Mouse (Mus musculus) heart, embryonic 13.5 days (tissue): ENCODE data around the gene 3425401B19Rik. TPM values are rescaled to one million over a fixed set of nuclear protein-coding genes. Genes with fewer than 3 reads are reported as not detected.

Experiments
- ATAC-seq: fragments of 200-750 bp; cut with Nextera tagmentation; 2 replicates; pipeline ENCODE4 v1.8.0; 2017; ENCODE audit warnings: moderate TSS enrichment; ENCODE audit not compliant: insufficient number of reproducible peaks, low FRiP score, low TSS enrichment; ENCODE audit errors: extremely low read depth
- H3K27ac ChIP-seq: fragments of 300-500 bp; sonication (generic); replicated peaks from 2 replicates; pipeline ENCODE4 v1.5.1; 2015; ENCODE audit warnings: moderate library complexity, mild to moderate bottlenecking, inconsistent platforms
- H3K27me3 ChIP-seq: fragments of 300-500 bp; sonication (generic); replicated peaks from 2 replicates; pipeline ENCODE4 v1.6.1; 2015; ENCODE audit warnings: mild to moderate bottlenecking, inconsistent platforms
- H3K36me3 ChIP-seq: fragments of 300-500 bp; sonication (generic); 2 replicates; pipeline ENCODE4 v1.6.1; 2015; ENCODE audit warnings: mild to moderate bottlenecking, inconsistent platforms
- H3K4me1 ChIP-seq: fragments of 300-500 bp; sonication (generic); 2 replicates; pipeline ENCODE4 v1.6.1; 2015; ENCODE audit warnings: inconsistent platforms
- H3K4me2 ChIP-seq: fragments of 300-500 bp; sonication (generic); 2 replicates; pipeline ENCODE4 v1.6.1; 2015; ENCODE audit warnings: inconsistent platforms, mild to moderate bottlenecking, moderate library complexity
- H3K4me3 ChIP-seq: fragments of 300-500 bp; sonication (generic); 2 replicates; pipeline ENCODE4 v1.5.1; 2015; ENCODE audit warnings: moderate library complexity, mild to moderate bottlenecking, inconsistent platforms
- H3K9ac ChIP-seq: fragments of 300-500 bp; sonication (generic); 2 replicates; pipeline ENCODE4 v1.6.1; 2015; ENCODE audit warnings: inconsistent platforms, mild to moderate bottlenecking, moderate library complexity
- H3K9me3 ChIP-seq: fragments of 300-500 bp; sonication (generic); 2 replicates; pipeline ENCODE4 v1.6.1; 2016; ENCODE audit warnings: inconsistent platforms
- WGBS: fragments of 180-500 bp; shearing (Covaris S2); methylation state at CpG from one replicate; pipeline ENCODE4 v1.1.7; 2015; ENCODE audit warnings: mixed read lengths; 5-methylcytosine and 5-hydroxymethylcytosine counted together
- polyA plus RNA-seq: library from polyadenylated mRNA; unstranded; fragments of >200 nt; fragmentation: Nextera tagmentation; extraction: Ambion mirVana; gene quantifications from 2 replicates; pipeline ENCODE4 v1.2.1, GENCODE M21; 2015

3425401B19Rik gene
- polyA plus RNA-seq, 1 experiment from 2014 or later: 10.6 TPM

GRCm38 (mm10) chr14:32663099-32663498 is 22.0 kb downstream of the 3425401B19Rik start:
- H3K36me3 ChIP-seq: peaks cover 74% of the 10 kb centered on the region

GRCm38 (mm10) chr14:32659781-32660180 is 25.3 kb downstream of the 3425401B19Rik start:
- 75% methylated on average over 9 of the region's 9 CpGs for WGBS
- Histone ChIP-seq H3K9ac (no peak overlapping the region), H3K4me2 (no peak overlapping the region), H3K4me1 (no peaks in the 10 kb centered on the region), H3K9me3 (no peaks in the 10 kb centered on the region), H3K4me3 (no peak overlapping the region), H3K36me3 (peaks cover 55% of the 10 kb centered on the region), H3K27ac (no peak overlapping the region), H3K27me3 (peaks cover 26% of the 10 kb centered on the region; the same call in 1 of the 2 replicates)
- no peak; the same call in 1 of the 2 replicates for ATAC-seq

More at GRCm38 (mm10) chr14:32663099-32663498, 22.0 kb downstream of the 3425401B19Rik start:
- Histone ChIP-seq H3K27me3 (peaks cover 31% of the 10 kb centered on the region; the same call in 1 of the 2 replicates), H3K9ac (no peak overlapping the region), H3K9me3 (no peaks in the 10 kb centered on the region), H3K4me1 (no peaks in the 10 kb centered on the region), H3K27ac (no peak overlapping the region), H3K4me3 (no peak overlapping the region), H3K4me2 (no peak overlapping the region)
- ATAC-seq: no peak
- WGBS: 81% methylated on average over 6 of the region's 6 CpGs

GRCm38 (mm10) chr14:32638485-32638884 is 46.6 kb downstream of the 3425401B19Rik start:
- 76% methylated on average over 2 of the region's 2 CpGs for WGBS
- Histone ChIP-seq H3K36me3 (no peaks in the 10 kb centered on the region), H3K9me3 (0 out of 2 replicates have a peak, but pooled peaks cover 4% of the 10 kb centered on the region), H3K27me3 (peaks cover 22% of the 10 kb centered on the region; the same call in 1 of the 2 replicates), H3K27ac (no peak overlapping the region), H3K4me1 (0 out of 2 replicates have a peak, but pooled peaks cover 6% of the 10 kb centered on the region), H3K4me3 (no peak overlapping the region), H3K9ac (no peak overlapping the region), H3K4me2 (no peak overlapping the region)
- no peak for ATAC-seq

DNA sequence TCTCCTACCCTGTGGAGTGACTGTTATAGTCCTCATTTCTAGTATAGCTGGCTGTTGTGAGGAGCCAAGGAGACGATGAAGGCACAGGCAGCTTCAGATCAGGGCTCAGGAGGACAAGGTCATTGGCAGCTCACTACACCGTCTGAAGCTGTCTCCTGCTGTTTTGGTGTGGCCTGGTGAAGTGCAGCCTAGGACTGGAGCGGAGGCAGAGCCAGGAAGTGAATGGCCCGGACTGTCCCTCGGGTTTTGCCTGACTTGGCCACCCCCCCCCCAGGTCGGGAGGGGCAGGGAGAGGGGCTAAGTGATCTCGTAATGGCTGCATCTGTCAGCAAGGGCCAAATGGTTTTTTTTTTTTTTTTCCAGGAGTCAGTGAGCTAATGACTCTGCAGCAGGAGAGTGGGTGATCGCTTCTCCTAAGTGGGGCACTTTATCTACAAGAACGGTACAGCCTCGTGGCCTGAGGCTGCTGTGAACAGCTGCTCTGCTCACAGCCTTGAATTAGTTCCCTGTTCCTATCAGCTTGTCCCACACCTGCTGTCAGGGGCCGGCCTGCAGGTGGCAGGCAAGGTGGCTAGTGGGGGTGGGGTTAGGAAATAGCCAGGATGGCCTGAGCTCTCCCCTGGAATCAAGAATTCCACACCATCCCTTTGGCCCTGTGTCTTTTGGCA is 50.9 kb downstream of the 3425401B19Rik start:
- peak overlapping the region; percentile 24; the same call in 1 of the 2 replicates for H3K4me2 ChIP-seq
- 10% methylated on average over 11 of the region's 11 CpGs for WGBS
- 0 out of 2 replicates have a peak, but pooled peaks cover 6% of the 10 kb centered on the region for H3K4me1 ChIP-seq
- no peak overlapping the region for H3K27ac ChIP-seq
- ATAC-seq: no peak
- no peak overlapping the region for H3K4me3 ChIP-seq
- no peaks in the 10 kb centered on the region for H3K36me3 ChIP-seq
- peaks cover 13% of the 10 kb centered on the region; the same call in 1 of the 2 replicates for H3K27me3 ChIP-seq
- H3K9ac ChIP-seq: no peak overlapping the region
- 0 out of 2 replicates have a peak, but pooled peaks cover 4% of the 10 kb centered on the region for H3K9me3 ChIP-seq

DNA sequence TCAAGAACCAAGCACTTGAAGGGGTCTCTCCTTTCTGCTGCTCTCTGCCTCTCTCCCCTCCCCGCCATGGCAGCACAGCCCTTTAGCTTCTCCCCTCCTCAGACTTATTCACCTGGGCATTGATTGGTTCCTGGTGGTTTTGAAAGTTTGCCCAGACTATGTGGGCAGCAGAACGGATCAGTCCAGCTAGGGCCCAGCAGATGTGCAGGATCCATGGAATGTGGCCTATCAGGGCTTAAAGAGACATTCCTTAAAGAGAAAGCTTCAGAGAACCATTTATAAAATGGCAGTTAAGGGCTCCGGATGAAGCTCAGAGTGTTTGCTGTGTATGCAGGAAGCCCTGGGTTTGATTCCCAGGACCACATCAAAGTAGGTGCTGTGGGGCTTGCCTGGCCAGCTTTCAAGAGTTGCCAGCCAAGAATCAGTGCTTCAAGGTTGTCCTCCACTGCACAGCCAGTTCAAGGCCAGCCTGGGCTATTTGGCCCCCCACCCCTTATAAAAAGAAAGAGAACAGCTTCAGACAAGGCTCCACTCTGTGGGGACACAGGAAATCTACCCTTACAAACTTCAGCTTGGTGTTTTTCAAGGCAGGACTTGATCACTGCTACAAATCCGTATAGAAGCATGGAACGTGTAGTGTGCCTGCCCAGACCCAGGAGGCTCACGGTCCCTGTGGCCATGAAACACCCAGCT is 52.0 kb downstream of the 3425401B19Rik start:
- no peak for ATAC-seq
- Histone ChIP-seq H3K4me1 (peaks cover 10% of the 10 kb centered on the region; the same call in 1 of the 2 replicates), H3K9ac (no peak overlapping the region), H3K4me3 (no peak overlapping the region), H3K36me3 (no peaks in the 10 kb centered on the region), H3K27me3 (peaks cover 13% of the 10 kb centered on the region; the same call in 1 of the 2 replicates), H3K27ac (no peak overlapping the region), H3K4me2 (no peak overlapping the region), H3K9me3 (0 out of 2 replicates have a peak, but pooled peaks cover 4% of the 10 kb centered on the region)
- 67% methylated on average over 6 of the region's 6 CpGs for WGBS

DNA sequence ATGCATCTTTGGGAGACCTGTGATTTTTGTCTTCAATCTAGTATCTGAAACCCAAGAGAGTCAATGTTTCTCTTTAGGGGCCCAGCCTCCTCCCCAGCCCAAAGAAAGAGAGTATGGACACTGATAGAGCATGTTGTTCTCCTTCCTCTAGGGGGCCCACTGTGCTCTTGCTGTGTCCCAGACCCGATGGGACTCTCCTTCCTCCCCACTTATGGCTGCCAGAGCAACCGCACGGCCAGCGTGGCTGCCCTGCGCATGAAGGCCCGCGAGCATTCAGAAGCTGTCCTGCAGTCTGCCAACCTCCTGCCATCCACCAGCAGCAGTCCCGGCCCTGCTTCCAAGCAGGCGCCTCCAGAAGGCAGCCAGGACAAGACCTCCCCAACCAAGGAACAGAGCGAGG is 56.5 kb downstream of the 3425401B19Rik start:
- Histone ChIP-seq H3K9ac (peak overlapping the region; percentile 47; the same call in 1 of the 2 replicates), H3K4me1 (peaks cover 5% of the 10 kb centered on the region; the same call in 1 of the 2 replicates), H3K4me3 (0 out of 2 replicates have a peak overlapping the region, but pooled peaks have one; percentile 16), H3K27me3 (peaks cover 16% of the 10 kb centered on the region; the same call in 1 of the 2 replicates), H3K9me3 (no peaks in the 10 kb centered on the region), H3K36me3 (no peaks in the 10 kb centered on the region), H3K4me2 (peak overlapping the region; percentile 60), H3K27ac (no peak overlapping the region)
- ATAC-seq: no peak; the same call in 1 of the 2 replicates
- WGBS: 24% methylated on average over 10 of the region's 10 CpGs

- Histone ChIP-seq H3K9me3 (no peaks in the 10 kb centered on the region), H3K36me3 (no peaks in the 10 kb centered on the region), H3K4me2 (no peak overlapping the region), H3K27me3 (peaks cover 10% of the 10 kb centered on the region; the same call in 1 of the 2 replicates), H3K4me1 (peaks cover 5% of the 10 kb centered on the region; the same call in 1 of the 2 replicates), H3K27ac (no peak overlapping the region), H3K4me3 (no peak overlapping the region), H3K9ac (no peak overlapping the region)
- WGBS: 33% methylated on average over 2 of the region's 2 CpGs
- no peak for ATAC-seq
These were observed 57.8 kb downstream of the 3425401B19Rik start for GRCm38 (mm10) chr14:32627271-32627670.

- H3K4me1 ChIP-seq: peaks cover 5% of the 10 kb centered on the region; the same call in 1 of the 2 replicates
- H3K27ac ChIP-seq: no peak overlapping the region
- H3K9me3 ChIP-seq: no peaks in the 10 kb centered on the region
- H3K4me2 ChIP-seq: no peak overlapping the region
- 76% methylated on average over 7 of the region's 7 CpGs for WGBS
- no peaks in the 10 kb centered on the region for H3K36me3 ChIP-seq
- no peak overlapping the region for H3K4me3 ChIP-seq
- no peak for ATAC-seq
- H3K9ac ChIP-seq: no peak overlapping the region
- peaks cover 3% of the 10 kb centered on the region; the same call in 1 of the 2 replicates for H3K27me3 ChIP-seq
These were observed 60.3 kb downstream of the 3425401B19Rik start for GRCm38 (mm10) chr14:32624811-32625210.

- Histone ChIP-seq H3K27ac (no peak overlapping the region), H3K27me3 (peaks cover 3% of the 10 kb centered on the region; the same call in 1 of the 2 replicates), H3K9me3 (no peaks in the 10 kb centered on the region), H3K9ac (no peak overlapping the region), H3K4me1 (peaks cover 5% of the 10 kb centered on the region; the same call in 1 of the 2 replicates), H3K4me3 (no peak overlapping the region), H3K36me3 (no peaks in the 10 kb centered on the region), H3K4me2 (no peak overlapping the region)
- WGBS: 68% methylated on average over 3 of the region's 3 CpGs
- no peak for ATAC-seq
These were observed 60.8 kb downstream of the 3425401B19Rik start for GRCm38 (mm10) chr14:32624245-32624644.

DNA sequence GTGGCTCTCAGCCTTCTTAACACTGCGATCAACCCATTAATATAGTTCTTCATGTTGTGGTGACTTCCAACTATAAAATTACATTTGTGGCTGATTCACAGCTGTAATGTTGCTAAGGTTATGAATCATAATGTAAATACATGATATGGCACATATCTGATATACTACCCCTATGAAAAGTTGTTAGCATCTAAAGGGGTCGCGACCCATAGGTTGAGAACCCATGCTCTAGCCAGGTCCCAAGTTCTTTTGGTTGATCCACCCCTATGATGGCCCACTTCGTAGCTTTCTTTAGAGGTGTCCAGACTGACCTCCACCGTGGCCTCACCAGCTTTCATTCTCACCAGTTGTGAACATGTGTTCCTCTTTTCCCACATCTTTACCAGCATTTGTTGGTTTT is 67.8 kb downstream of the 3425401B19Rik start:
- no peak for ATAC-seq
- Histone ChIP-seq H3K36me3 (no peaks in the 10 kb centered on the region), H3K4me2 (no peak overlapping the region), H3K27ac (no peak overlapping the region), H3K9me3 (no peaks in the 10 kb centered on the region), H3K4me3 (no peak overlapping the region), H3K9ac (no peak overlapping the region), H3K4me1 (no peaks in the 10 kb centered on the region), H3K27me3 (0 out of 2 replicates have a peak, but pooled peaks cover 17% of the 10 kb centered on the region)
- WGBS: 82% methylated on average over 5 of the region's 5 CpGs

DNA sequence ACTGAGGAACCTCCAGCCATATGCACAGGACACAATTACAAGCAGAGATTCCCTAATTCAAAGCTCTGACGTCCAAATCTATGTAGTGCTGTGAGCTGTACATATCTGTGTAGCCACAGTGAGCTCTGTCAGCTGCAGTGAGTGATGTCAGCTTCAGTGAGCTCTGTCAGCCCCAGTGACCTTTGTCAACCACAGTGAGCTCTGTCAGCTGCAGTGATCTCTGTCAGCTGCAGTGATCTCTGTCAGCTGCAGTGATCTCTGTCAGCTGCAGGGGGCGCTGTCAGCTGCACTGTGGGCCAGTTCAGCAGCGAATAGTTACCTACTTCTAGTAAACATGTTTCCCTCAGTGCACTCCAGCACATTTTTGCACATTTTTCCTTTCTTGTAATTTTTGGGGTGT is 75.7 kb downstream of the 3425401B19Rik start:
- Histone ChIP-seq H3K9ac (no peak overlapping the region), H3K27me3 (peaks cover 49% of the 10 kb centered on the region), H3K4me3 (no peak overlapping the region), H3K4me1 (no peaks in the 10 kb centered on the region), H3K27ac (no peak overlapping the region), H3K36me3 (no peaks in the 10 kb centered on the region), H3K4me2 (no peak overlapping the region), H3K9me3 (no peaks in the 10 kb centered on the region)
- ATAC-seq: no peak
- 19% methylated on average over 3 of the region's 3 CpGs for WGBS
